Mouse (Mus musculus) hindbrain, postnatal 0 days (tissue): ENCODE measurements at regions not wholly inside any gene's neighbourhood (a gene's known extent, or its start where the extent isn't known, plus 50 kb on each side); places are given as distances from the start of the nearest gene placed in this dataset.

ENCODE experiments used
- ATAC-seq: fragments of 200-750 bp; cut with Nextera tagmentation; 2 replicates; pipeline ENCODE4 v1.8.0; 2017; ENCODE audit warnings: mild to moderate bottlenecking, moderate TSS enrichment, moderate library complexity
- DNase-seq: peaks from one replicate; pipeline ENCODE4 v3.0.0-alpha.2; 2015; ENCODE audit warnings: low spot score
- H3K27ac ChIP-seq: fragments of 300-500 bp; sonication (generic); 2 replicates; pipeline ENCODE4 v1.5.1; 2014; ENCODE audit warnings: mild to moderate bottlenecking
- H3K27me3 ChIP-seq: fragments of 300-500 bp; sonication (generic); 2 replicates; pipeline ENCODE4 v1.6.1; 2014; ENCODE audit warnings: low read length, mixed read lengths; ENCODE audit not compliant: insufficient read depth
- H3K36me3 ChIP-seq: fragments of 300-500 bp; sonication (generic); 2 replicates; pipeline ENCODE4 v1.6.1; 2014; ENCODE audit warnings: low read length, mixed read lengths; ENCODE audit not compliant: insufficient read depth
- H3K4me1 ChIP-seq: fragments of 300-500 bp; sonication (generic); 2 replicates; pipeline ENCODE4 v1.6.1; 2014; ENCODE audit warnings: antibody characterized with exemption, low read length, mixed read lengths; ENCODE audit not compliant: insufficient read depth
- H3K4me2 ChIP-seq: fragments of 300-500 bp; sonication (generic); 2 replicates; pipeline ENCODE4 v1.6.1; 2014; ENCODE audit warnings: low read depth, mild to moderate bottlenecking, low read length, moderate library complexity, mixed read lengths
- H3K4me3 ChIP-seq: fragments of 300-500 bp; sonication (generic); 2 replicates; pipeline ENCODE4 v1.5.1; 2014; ENCODE audit warnings: low read length
- H3K9ac ChIP-seq: fragments of 300-500 bp; sonication (generic); replicated peaks from 2 replicates; pipeline ENCODE4 v1.6.1; 2014; ENCODE audit warnings: mild to moderate bottlenecking, low read length, moderate library complexity, mixed read lengths
- H3K9me3 ChIP-seq: fragments of 300-500 bp; sonication (generic); 2 replicates; pipeline ENCODE4 v1.6.1; 2016; ENCODE audit warnings: low read length, mixed read lengths
- CTCF ChIP-seq: IDR thresholded peaks from 2 replicates; pipeline ENCODE4 v1.5.1; 2016; ENCODE audit warnings: antibody characterized with exemption, control low read depth, low read depth
- WGBS: fragments of 180-500 bp; shearing (Covaris S2); extraction: QIAGEN DNeasy Blood & Tissue Kit; methylation state at CpG from one replicate; pipeline ENCODE4 v1.1.7; 2014; 5-methylcytosine and 5-hydroxymethylcytosine counted together

DNA sequence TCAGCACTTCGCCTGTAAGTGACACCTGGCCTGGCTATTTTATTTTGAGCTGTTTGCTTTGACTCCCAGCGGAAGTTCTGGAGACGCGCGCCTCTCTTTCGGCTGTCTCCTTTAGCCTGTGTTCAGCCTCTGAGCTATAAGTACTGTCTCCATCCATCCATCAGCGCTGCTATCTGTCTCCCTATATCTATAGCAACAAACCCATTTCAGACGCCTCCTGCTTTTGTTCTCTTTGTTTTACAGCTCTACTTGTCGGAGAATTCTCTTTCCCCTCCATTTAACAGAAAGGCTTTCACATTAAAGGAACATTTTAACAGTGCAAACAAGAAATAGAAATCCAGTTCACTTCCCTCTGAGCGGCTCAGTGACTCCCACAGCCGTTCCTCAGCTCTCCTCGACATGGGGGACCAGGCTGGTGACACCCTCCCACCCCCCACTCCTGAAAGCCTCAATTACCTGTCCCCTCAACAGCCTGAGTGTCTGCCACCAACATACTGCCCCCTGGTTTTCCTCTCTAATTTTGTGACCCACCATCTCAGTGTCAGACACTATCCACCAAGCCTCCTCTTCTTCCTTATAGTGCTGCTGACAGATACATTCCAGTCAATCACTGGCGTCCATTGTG, 682.7 kb downstream of the Gm9195 start:
- Histone ChIP-seq H3K27ac (no peak overlapping the region), H3K9me3 (no peaks in the 10 kb centered on the region), H3K36me3 (no peaks in the 10 kb centered on the region), H3K4me2 (no peak overlapping the region), H3K9ac (no peak overlapping the region), H3K27me3 (no peaks in the 10 kb centered on the region), H3K4me1 (no peaks in the 10 kb centered on the region), H3K4me3 (no peak overlapping the region)
- WGBS, result 41% methylated on average over 13 of the region's 13 CpGs
- DNase-seq, result no peak
- no peak; the same call in 1 of the 2 replicates for TF ChIP-seq CTCF
- no peak for ATAC-seq

GRCm38 (mm10) chr14:71805624-71806023, 686.0 kb downstream of the Gm9195 start:
- Histone ChIP-seq H3K4me3 (no peak overlapping the region), H3K9me3 (no peaks in the 10 kb centered on the region), H3K27me3 (no peaks in the 10 kb centered on the region), H3K4me2 (no peak overlapping the region), H3K4me1 (no peaks in the 10 kb centered on the region), H3K27ac (no peak overlapping the region), H3K36me3 (no peaks in the 10 kb centered on the region), H3K9ac (no peak overlapping the region)
- peak; percentile 28; the same call in 1 of the 2 replicates for TF ChIP-seq CTCF
- peak; percentile 40; the same call in 1 of the 2 replicates for ATAC-seq
- peak; percentile 28 for DNase-seq
- 55% methylated on average over 3 of the region's 3 CpGs for WGBS

DNA sequence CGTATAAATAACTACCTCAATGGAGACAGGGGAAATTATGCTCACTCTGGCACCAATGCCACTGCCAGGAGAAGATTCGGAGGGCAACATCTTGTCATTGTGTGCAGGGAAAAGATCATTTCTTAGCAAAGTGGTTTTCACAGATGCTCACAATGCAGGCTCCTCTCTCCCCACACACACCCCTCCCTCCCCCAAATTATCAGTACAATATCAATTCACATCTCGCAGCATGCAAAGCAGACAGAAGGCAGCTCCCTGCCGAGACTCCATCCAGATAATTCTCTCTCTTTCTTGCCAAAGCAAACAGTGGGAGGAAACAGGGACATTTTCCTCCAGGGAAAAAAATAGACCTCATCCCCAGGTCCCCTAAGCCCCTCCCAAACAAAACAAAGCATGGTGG, 691.8 kb downstream of the Gm9195 start:
- Histone ChIP-seq H3K27me3 (no peaks in the 10 kb centered on the region), H3K9me3 (no peaks in the 10 kb centered on the region), H3K4me1 (0 out of 2 replicates have a peak, but pooled peaks cover 3% of the 10 kb centered on the region), H3K4me2 (no peak overlapping the region), H3K4me3 (no peak overlapping the region), H3K27ac (no peak overlapping the region), H3K36me3 (no peaks in the 10 kb centered on the region), H3K9ac (no peak overlapping the region)
- TF ChIP-seq CTCF, result no peak
- no peak for ATAC-seq
- DNase-seq, result peak; percentile 19
- WGBS, result 16% methylated on average over 4 of the region's 4 CpGs

- Histone ChIP-seq H3K4me2 (no peak overlapping the region), H3K4me1 (0 out of 2 replicates have a peak, but pooled peaks cover 3% of the 10 kb centered on the region), H3K9me3 (no peaks in the 10 kb centered on the region), H3K27me3 (no peaks in the 10 kb centered on the region), H3K27ac (no peak overlapping the region), H3K4me3 (no peak overlapping the region), H3K9ac (no peak overlapping the region), H3K36me3 (no peaks in the 10 kb centered on the region)
- 91% methylated on average over 3 of the region's 3 CpGs for WGBS
- DNase-seq (no peak), ATAC-seq (no peak)
- no peak for TF ChIP-seq CTCF
Measured at GRCm38 (mm10) chr14:71795713-71796112, 695.9 kb downstream of the Gm9195 start.

DNA sequence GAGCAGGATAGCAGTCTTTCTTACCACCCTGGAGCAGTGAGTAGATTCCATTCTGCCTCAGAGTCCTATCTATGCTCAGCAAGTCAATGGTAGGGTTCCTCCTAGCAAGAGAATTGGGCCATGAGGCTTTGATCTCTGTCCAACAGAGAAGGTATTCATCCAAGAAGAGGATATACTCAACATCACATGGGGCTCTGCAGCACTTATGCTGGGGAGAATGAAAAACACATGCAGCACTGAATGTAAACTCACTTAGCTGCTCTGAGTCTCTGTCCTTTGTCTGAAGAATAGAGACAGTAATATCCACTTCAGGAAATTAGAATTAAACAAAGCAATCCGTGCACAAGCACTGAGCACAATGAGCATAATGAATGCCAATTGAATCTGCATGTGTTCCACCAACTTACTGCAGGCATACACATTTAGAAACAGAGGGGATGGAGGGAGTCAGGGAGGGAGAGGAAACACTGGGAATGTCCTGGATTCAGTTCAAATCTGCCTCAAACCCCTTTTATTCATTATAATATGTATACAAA, 714.6 kb downstream of the Gm9195 start:
- ATAC-seq, result no peak
- H3K27ac ChIP-seq, result no peak overlapping the region
- H3K27me3 ChIP-seq, result no peaks in the 10 kb centered on the region
- H3K9me3 ChIP-seq, result no peaks in the 10 kb centered on the region
- no peak overlapping the region for H3K4me3 ChIP-seq
- WGBS, result 55% methylated on average over 1 of the region's 1 CpGs
- H3K9ac ChIP-seq, result no peak overlapping the region
- H3K36me3 ChIP-seq, result no peaks in the 10 kb centered on the region
- DNase-seq, result no peak
- TF ChIP-seq CTCF, result no peak
- no peaks in the 10 kb centered on the region for H3K4me1 ChIP-seq
- H3K4me2 ChIP-seq, result no peak overlapping the region

DNA sequence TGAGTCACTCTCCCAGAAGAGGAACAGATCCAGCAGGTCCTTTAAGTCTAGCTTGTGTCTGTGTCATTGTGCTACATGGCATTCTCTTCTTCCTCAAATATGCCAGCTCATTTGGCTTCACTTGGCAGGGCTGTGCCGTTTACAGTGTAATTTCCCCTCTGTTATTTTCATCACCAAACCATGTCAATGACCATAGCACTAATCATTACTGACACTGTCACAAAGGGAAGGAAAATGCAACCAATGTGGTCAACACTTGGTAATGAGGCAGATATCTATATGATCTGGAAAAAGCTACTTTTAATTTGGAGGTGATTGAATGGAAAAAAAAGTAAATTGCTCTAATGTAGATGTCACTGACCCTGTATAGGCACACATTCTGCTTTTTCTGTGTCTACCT, 724.8 kb downstream of the Gm9195 start:
- 73% methylated on average over 1 of the region's 1 CpGs for WGBS
- Histone ChIP-seq H3K27me3 (no peaks in the 10 kb centered on the region), H3K9me3 (no peaks in the 10 kb centered on the region), H3K36me3 (no peaks in the 10 kb centered on the region), H3K4me3 (no peak overlapping the region), H3K27ac (no peak overlapping the region), H3K9ac (no peak overlapping the region), H3K4me1 (no peaks in the 10 kb centered on the region), H3K4me2 (no peak overlapping the region)
- DNase-seq, result no peak
- no peak for ATAC-seq
- TF ChIP-seq CTCF, result no peak

DNA sequence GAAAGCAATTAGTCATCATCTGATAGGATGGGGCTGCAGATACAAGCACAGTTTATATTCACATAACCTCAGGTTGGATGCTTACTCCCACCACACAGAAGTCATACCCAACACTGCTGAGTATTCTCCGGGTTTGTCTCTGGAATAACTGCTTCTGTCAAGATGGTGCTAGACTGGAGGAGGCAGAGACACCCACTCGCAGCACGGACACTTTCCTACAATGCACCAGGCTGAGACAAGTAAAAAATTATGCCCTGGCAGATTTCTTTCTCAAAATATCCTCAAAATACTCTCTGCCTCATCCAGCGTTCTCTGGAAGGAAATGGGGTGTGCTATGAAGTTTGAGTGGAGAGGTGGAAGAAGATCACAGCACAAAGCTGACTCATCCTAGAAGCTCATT, 763.1 kb downstream of the Gm9195 start:
- DNase-seq (no peak), ATAC-seq (no peak)
- Histone ChIP-seq H3K4me2 (no peak overlapping the region), H3K4me3 (no peak overlapping the region), H3K27ac (no peak overlapping the region), H3K9ac (no peak overlapping the region), H3K9me3 (no peaks in the 10 kb centered on the region), H3K36me3 (no peaks in the 10 kb centered on the region), H3K4me1 (no peaks in the 10 kb centered on the region), H3K27me3 (no peaks in the 10 kb centered on the region)
- no peak for TF ChIP-seq CTCF
- 89% methylated on average over 4 of the region's 4 CpGs for WGBS
